Mouse (Mus musculus): ENCODE measurements around the gene Tmem198. TPM values are rescaled to one million over a fixed set of nuclear protein-coding genes. Genes with fewer than 3 reads are reported as not detected.

Tmem198 gene
- polyA plus RNA-seq, 1 experiment from 2014 or later = 8.9 TPM

GRCm38 (mm10) chr1:75524679-75525078 lies 45.3 kb downstream of the Tmem198 start:
- H3K9me3 ChIP-seq (ENCODE audit: control insufficient read depth, low read length) = no peaks in the 10 kb centered on the region
- H3K4me3 ChIP-seq (ENCODE audit: low read depth, low read length) = no peak overlapping the region
- no peaks in the 10 kb centered on the region; the same call in 1 of the 2 replicates for H3K36me3 ChIP-seq (ENCODE audit: control insufficient read depth, insufficient read depth, low read length)
- WGBS = 92% methylated on average over 7 of the region's 7 CpGs
- no peaks in the 10 kb centered on the region for H3K27me3 ChIP-seq (ENCODE audit: control insufficient read depth, insufficient read depth, low read length)
- no peaks in the 10 kb centered on the region for H3K4me1 ChIP-seq (replicated peaks; ENCODE audit: control insufficient read depth, insufficient read depth, low read length)
- H3K27ac ChIP-seq (ENCODE audit: low read depth, low read length) = no peak overlapping the region
- ATAC-seq (replicated peaks; ENCODE audit: low FRiP score) (no peak), DNase-seq (ENCODE audit: low spot score) (no peak)
- no peak overlapping the region for H3K4me2 ChIP-seq (ENCODE audit: low read depth, low read length, severe bottlenecking)
- no peak overlapping the region for H3K9ac ChIP-seq (ENCODE audit: low read length)

GRCm38 (mm10) chr1:75530546-75530945 lies 51.2 kb downstream of the Tmem198 start:
- WGBS = 86% methylated on average over 4 of the region's 4 CpGs
- DNase-seq (ENCODE audit: low spot score) (no peak), ATAC-seq (replicated peaks; ENCODE audit: low FRiP score) (no peak)
- Histone ChIP-seq H3K4me1 (replicated peaks; ENCODE audit: control insufficient read depth, insufficient read depth, low read length) (no peaks in the 10 kb centered on the region), H3K27me3 (ENCODE audit: control insufficient read depth, insufficient read depth, low read length) (no peaks in the 10 kb centered on the region), H3K36me3 (ENCODE audit: control insufficient read depth, insufficient read depth, low read length) (no peaks in the 10 kb centered on the region; the same call in 1 of the 2 replicates), H3K4me3 (ENCODE audit: low read depth, low read length) (no peak overlapping the region), H3K9ac (ENCODE audit: low read length) (no peak overlapping the region), H3K27ac (ENCODE audit: low read depth, low read length) (no peak overlapping the region), H3K9me3 (ENCODE audit: control insufficient read depth, low read length) (no peaks in the 10 kb centered on the region), H3K4me2 (ENCODE audit: low read depth, low read length, severe bottlenecking) (no peak overlapping the region)

DNA sequence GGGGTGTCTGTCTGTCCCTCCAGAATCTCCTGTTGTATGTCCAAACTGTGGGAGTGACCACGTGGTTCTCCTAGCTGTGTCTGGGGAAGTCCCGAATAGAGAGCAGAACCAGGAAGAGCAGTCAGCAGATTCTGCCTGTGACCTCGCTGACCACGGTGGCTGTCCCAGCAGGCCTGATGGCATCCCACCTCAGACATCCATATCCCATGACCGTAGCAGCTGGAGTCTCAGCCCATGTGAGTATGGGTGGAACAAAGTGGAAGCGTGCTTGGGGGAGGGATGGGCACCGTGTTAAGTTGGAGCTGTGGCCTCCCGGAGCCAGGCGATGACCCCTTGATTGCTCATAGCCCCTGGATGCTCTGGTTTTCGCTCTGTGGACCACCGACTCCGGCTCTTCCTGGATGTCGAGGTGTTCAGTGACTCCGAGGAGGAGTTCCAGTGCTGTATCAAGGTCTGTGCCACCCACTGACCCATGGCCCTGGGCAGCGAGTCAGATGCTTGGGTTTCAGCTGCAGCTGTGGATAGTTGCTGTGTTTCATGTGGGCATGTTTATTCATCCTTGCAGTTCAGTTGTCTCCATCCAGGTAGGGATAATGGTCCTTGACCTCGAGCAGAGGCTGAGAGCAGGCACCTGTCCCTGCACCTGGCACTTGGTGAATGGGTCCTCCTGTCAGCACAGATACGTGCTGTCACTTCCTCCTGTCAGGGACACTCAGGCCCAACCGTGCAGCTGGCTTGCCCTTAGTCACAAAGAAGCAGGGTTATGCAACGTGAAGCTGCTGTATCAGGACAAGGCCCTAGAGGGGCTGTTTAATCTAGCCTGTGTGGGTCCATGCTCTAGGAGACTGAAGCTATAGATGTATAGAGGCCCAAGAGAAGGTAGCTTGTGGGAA lies 53.2 kb downstream of the Tmem198 start:
- no peaks in the 10 kb centered on the region for H3K4me1 ChIP-seq (replicated peaks; ENCODE audit: control insufficient read depth, insufficient read depth, low read length)
- no peaks in the 10 kb centered on the region for H3K9me3 ChIP-seq (ENCODE audit: control insufficient read depth, low read length)
- H3K27ac ChIP-seq (ENCODE audit: low read depth, low read length) = no peak overlapping the region
- DNase-seq (ENCODE audit: low spot score) (no peak), ATAC-seq (replicated peaks; ENCODE audit: low FRiP score) (no peak)
- H3K9ac ChIP-seq (ENCODE audit: low read length) = no peak overlapping the region
- H3K27me3 ChIP-seq (ENCODE audit: control insufficient read depth, insufficient read depth, low read length) = no peaks in the 10 kb centered on the region
- no peak overlapping the region for H3K4me3 ChIP-seq (ENCODE audit: low read depth, low read length)
- H3K36me3 ChIP-seq (ENCODE audit: control insufficient read depth, insufficient read depth, low read length) = no peaks in the 10 kb centered on the region; the same call in 1 of the 2 replicates
- WGBS = 91% methylated on average over 19 of the region's 19 CpGs
- H3K4me2 ChIP-seq (ENCODE audit: low read depth, low read length, severe bottlenecking) = no peak overlapping the region

GRCm38 (mm10) chr1:75533325-75534252 lies 54.3 kb downstream of the Tmem198 start:
- no peak for ATAC-seq (replicated peaks; ENCODE audit: low FRiP score)
- Histone ChIP-seq H3K27me3 (ENCODE audit: control insufficient read depth, insufficient read depth, low read length) (no peaks in the 10 kb centered on the region), H3K4me1 (replicated peaks; ENCODE audit: control insufficient read depth, insufficient read depth, low read length) (no peaks in the 10 kb centered on the region), H3K27ac (ENCODE audit: low read depth, low read length) (no peak overlapping the region), H3K4me2 (ENCODE audit: low read depth, low read length, severe bottlenecking) (no peak overlapping the region), H3K9me3 (ENCODE audit: control insufficient read depth, low read length) (no peaks in the 10 kb centered on the region), H3K4me3 (ENCODE audit: low read depth, low read length) (no peak overlapping the region), H3K36me3 (ENCODE audit: control insufficient read depth, insufficient read depth, low read length) (no peaks in the 10 kb centered on the region; the same call in 1 of the 2 replicates), H3K9ac (ENCODE audit: low read length) (no peak overlapping the region)
- 82% methylated on average over 19 of the region's 19 CpGs for WGBS
- DNase-seq (ENCODE audit: low spot score) = no peak

Other genes starting within 250 kb of the Tmem198 start
- not detected in 2 replicates for gene A630095N17Rik, start 247.4 kb upstream of the Tmem198 start, polyA plus RNA-seq (2014; fragmentation: Nextera tagmentation; extraction: Ambion mirVana)
- 22.2 and 22.6 TPM in 2 replicates for gene Dnajb2, start 243.1 kb upstream of the Tmem198 start, polyA plus RNA-seq (2014; fragmentation: Nextera tagmentation; extraction: Ambion mirVana)
- gene Ptprn, start 215.0 kb upstream of the Tmem198 start, polyA plus RNA-seq (2014; fragmentation: Nextera tagmentation; extraction: Ambion mirVana) = 3.7 and 4.3 TPM in 2 replicates
- gene Resp18, start 201.1 kb upstream of the Tmem198 start, polyA plus RNA-seq (2014; fragmentation: Nextera tagmentation; extraction: Ambion mirVana) = 14.9 and 15.8 TPM in 2 replicates
- 125 and 129 TPM in 2 replicates for gene Dnpep, start 161.5 kb upstream of the Tmem198 start, polyA plus RNA-seq (2014; fragmentation: Nextera tagmentation; extraction: Ambion mirVana)
- gene Des, start 119.2 kb upstream of the Tmem198 start, polyA plus RNA-seq (2014; fragmentation: Nextera tagmentation; extraction: Ambion mirVana) = 0.86 and 1.5 TPM in 2 replicates
- gene Speg, start 104.2 kb upstream of the Tmem198 start, polyA plus RNA-seq (2014; fragmentation: Nextera tagmentation; extraction: Ambion mirVana) = 14.1 and 16.0 TPM in 2 replicates
- gene Gmppa, start 43.6 kb upstream of the Tmem198 start, polyA plus RNA-seq (2014; fragmentation: Nextera tagmentation; extraction: Ambion mirVana) = 46.3 and 47.2 TPM in 2 replicates
- gene Asic4, start 29.1 kb upstream of the Tmem198 start, polyA plus RNA-seq (2014; fragmentation: Nextera tagmentation; extraction: Ambion mirVana) = 0.61 TPM in 2 replicates
- gene Chpf, start 225 bp upstream of the Tmem198 start, polyA plus RNA-seq (2014; fragmentation: Nextera tagmentation; extraction: Ambion mirVana) = 21.3 and 23.3 TPM in 2 replicates
- gene Obsl1, start 26.9 kb downstream of the Tmem198 start, polyA plus RNA-seq (2014; fragmentation: Nextera tagmentation; extraction: Ambion mirVana) = 42.6 and 44.7 TPM in 2 replicates
- 1.3 and 2.4 TPM in 2 replicates for gene Inha, start 27.5 kb downstream of the Tmem198 start, polyA plus RNA-seq (2014; fragmentation: Nextera tagmentation; extraction: Ambion mirVana)
- 23.9 and 27.6 TPM in 2 replicates for gene Stk11ip, start 42.0 kb downstream of the Tmem198 start, polyA plus RNA-seq (2014; fragmentation: Nextera tagmentation; extraction: Ambion mirVana)
- 13.3 and 15.7 TPM in 2 replicates for gene Slc4a3, start 66.7 kb downstream of the Tmem198 start, polyA plus RNA-seq (2014; fragmentation: Nextera tagmentation; extraction: Ambion mirVana)